Mouse (Mus musculus): ENCODE data around the gene Foxp1.
A peak's percentile ranks its signal among the peaks of the same experiment; 100 is the strongest.

Gene Foxp1

DNA sequence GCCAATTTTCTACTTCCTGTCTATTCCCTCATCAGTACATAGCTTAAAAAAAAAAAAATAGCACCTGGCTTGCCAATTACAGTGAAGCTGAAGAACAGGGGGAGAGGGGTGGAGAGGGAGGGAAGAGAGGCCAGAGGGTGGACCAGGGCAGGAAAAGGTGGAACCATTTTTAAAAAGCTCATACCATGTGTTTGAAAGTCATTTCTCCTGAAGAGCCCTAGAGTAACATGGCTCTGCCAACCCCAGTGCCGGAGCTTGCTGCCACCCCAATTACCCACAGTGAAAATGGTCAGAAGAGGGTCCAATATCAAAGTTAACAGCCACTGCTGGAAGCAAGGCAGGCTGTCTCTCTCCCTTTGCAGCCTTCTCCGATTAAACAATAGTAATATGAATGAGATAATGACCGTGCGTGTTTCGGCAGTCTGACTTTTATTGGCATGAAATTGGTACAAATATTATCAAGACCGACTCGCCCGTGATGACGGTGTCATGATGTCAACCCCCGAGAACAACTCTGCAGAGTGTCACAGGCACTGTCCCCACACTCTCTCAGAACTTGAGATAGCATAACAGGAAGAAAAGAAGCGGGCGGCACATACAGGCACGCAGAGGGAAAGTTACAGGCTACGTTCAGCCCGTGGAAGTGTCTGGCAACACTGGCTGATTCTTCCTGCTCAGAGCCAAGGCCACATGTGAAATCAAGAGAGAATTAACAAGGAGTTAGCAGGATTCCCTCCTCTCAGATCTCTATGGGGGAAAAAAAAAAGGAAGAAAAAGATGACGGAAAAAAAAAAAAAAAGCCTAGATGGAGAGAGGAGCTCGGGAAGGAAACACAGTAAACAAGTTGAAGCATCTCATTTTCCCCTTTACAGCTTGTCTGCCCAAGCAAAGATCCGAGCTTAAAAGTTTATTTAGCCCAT is 427.1 kb downstream of the Foxp1 start:
- peak in 1 of 2 experiments; percentile 10 for DNase-seq (ENCODE audit: low spot score in 2 of 2)

DNA sequence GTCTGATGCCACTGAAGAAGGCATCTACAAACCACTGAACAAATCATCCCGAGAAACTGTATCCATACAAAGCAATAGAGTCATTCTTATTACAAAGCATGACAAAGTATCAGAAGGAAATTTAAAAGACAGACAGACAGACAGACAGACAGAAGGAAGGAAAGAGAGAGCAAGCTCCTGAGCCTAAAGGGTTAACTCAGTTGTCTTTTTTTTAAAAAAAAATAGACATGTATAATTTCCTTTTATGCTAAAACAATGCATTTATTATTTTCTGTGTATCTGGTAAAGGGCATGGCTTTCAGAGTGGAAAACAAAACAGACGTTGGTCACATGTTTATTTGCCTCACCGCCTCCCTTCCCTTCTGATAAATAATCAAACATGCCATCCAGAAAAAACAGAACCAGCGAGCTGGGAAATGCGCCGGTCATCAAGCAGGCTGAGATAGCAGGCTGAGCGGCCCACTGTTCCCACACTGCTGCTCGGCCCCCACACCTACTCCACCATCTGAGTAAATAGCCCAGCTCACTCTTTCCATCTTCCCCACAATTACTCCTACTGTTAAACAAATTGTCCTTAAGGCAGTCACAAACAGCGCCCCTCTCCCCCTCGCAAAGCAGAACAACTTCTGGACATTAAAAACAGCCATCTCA is 428.1 kb downstream of the Foxp1 start:
- DNase-seq (ENCODE audit: low spot score in 2 of 2): no peak

DNA sequence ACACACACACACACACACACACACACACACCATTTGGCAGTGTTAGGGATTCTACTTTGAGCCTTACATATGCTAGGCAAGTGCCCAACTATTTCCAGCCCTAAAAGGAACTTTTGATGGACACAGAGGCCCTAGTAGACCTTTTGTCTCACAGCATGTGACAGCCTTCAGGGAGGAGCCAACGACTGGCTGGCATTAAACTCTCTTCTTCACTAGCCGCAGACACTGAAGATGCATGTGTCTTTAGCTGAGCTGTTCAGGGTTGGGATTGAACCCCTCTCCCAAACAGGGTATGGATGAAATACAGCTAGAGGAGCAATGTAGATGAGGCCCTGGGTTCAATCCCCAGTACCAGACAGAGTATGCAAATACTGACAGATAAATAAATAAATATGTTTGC is 428.7 kb downstream of the Foxp1 start:
- no peak for DNase-seq (ENCODE audit: low spot score in 2 of 2)

DNA sequence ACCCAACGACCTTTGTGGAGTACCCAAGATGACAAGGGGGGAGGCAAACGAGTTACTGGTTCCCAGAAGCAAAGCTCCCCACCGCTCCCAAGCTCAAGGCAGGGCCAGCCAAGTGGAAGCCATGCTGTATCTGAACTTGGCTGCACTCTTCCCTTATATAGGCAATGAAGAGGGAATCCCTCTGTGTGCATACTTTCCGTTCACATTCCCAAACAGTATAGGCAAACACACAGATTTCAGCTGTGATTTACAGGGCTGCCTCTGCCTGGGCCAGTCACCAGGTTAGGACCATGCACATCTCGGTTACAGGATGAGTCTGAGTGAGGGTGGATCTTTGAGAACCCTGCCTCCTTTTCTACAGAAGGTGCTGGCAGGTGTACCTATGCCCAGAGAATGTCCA is 429.3 kb downstream of the Foxp1 start:
- no peak for DNase-seq (ENCODE audit: low spot score in 2 of 2)

DNA sequence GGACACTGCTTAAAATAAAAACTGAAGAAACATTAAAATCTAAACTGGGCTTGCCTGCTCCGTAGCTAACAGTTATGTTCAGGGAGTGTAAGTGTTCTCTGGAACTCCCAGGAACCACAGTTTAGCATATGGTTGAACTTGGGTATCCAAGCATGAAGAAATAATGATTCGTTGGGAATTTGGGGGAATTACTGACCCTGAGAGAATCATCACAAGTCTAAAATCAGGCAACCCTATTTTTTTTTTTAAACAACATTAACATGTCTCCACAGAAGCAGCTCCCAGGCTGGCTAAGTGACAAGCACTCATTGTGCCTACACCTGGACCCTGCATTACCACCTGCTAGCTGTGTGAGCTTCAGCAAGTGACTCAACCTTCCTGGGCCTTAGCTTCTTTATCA is 430.7 kb downstream of the Foxp1 start:
- no peak for DNase-seq (ENCODE audit: low spot score in 2 of 2)

DNA sequence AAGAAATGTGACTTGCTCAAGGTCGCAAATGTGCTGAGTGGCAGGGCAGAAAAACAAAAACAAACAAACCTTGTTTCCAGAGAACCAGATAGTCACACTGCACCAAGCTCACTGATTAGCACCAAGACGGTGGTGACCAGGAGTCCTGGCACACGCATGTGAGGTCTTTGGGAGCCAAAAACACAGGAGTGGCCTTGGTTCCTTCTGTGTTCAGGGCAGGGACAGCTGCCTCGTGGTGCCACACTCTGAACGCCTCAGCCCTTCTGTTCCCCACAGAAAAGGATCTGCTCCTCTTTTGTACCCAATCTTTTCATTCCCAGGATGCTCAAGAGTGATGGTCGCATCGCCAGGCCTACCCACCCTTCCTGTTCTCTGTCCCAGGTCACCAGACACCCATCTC is 434.9 kb downstream of the Foxp1 start:
- DNase-seq (ENCODE audit: low spot score in 2 of 2): no peak

DNA sequence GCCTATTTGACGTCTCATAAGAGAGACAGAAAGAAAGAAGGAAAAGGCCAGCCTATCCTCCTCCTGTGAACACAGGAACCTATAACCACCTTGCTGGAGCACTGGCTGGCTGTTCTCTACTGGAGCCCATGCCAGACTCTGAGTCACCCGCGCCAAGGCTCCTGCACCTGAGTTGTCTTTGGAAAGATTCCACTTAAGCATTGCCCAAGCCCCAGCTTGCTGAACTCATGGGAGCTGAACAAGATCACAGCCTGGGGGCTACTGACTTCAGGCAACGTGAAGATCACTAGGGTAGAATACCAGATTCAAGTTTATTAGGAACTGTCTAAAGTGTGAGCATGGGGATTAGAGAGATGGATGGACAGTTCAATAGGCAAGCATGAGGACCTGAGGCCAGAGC is 437.6 kb downstream of the Foxp1 start:
- peak in 1 of 2 experiments; percentile 38 for DNase-seq (ENCODE audit: low spot score in 2 of 2)

DNA sequence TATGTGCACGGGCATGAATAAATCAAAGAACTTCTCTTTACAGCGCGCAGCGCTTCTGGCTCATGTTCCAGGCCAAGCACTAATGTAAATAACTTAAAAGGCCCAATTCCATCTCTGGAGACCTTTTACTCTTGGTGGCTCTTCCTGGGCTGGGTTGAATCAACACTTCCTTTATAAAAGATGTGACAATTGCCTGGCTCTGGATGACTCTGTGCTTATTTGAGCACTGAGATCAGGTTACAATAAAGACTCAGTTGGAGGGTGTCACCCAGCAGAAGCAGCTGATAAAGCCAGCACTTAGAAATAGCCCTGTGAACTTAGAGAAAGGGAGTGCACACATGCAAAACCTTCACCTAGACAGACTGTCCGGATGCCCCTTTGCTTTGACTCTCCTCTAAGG is 441.3 kb downstream of the Foxp1 start:
- no peak for DNase-seq (ENCODE audit: low spot score in 2 of 2)

DNA sequence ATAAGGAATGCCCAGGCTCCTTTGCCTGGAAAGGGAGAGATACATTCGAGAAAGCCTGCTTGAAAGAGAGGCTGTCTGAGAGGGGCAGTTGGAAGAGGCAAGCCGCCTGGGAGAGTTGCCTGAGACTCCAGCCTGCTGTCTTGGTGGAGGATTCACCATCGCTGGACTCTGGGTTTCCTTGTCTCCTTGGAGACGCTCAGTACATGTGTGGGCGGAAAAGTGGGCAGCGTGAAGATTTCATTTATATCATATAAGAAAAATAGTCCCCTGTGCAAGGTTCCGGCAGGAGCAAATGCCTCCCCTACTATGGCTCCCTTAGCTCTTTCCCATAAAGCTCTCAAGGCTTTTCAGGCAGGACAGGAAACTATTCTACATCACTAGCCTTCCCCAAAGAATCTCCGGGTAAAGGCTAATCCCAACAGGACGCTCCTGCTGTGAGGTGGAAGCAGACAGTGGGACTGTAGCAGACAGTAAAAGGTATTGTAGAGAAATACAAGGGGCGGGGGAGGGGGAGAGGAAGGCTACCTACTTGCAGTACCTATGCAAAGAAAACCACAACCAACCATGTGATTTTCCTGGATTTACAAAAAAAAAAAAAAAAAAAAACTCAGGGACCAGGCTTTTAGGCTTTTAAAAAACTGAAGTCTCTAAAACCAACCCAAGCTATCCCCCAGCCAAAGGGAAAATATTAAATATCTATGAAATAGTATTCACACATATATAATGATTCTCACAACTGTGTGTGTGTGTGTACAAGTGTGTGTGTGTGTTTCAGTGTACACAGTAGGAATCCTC is 443.3 kb downstream of the Foxp1 start:
- peak; percentile 77 to 81 for DNase-seq (ENCODE audit: low spot score in 2 of 2)

DNA sequence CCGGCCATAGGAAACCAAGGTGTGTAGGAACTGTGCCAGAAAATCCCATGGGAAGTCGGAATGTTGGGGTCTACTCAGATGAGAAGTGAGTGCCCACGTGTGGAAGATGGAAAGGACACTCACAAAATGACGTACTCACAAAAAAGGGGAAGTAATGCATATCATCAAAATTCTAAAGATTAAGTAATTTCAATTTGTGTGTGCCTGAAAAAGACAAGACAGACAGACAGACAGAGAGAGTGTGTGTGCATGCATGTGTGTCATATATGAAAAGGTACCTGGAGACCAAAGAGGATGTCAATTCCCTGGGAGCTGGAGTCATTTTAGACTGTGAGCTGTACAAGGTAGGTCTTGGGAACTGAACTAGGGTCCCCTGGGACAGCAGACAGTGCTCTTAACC is 444.4 kb downstream of the Foxp1 start:
- no peak for DNase-seq (ENCODE audit: low spot score in 2 of 2)

DNA sequence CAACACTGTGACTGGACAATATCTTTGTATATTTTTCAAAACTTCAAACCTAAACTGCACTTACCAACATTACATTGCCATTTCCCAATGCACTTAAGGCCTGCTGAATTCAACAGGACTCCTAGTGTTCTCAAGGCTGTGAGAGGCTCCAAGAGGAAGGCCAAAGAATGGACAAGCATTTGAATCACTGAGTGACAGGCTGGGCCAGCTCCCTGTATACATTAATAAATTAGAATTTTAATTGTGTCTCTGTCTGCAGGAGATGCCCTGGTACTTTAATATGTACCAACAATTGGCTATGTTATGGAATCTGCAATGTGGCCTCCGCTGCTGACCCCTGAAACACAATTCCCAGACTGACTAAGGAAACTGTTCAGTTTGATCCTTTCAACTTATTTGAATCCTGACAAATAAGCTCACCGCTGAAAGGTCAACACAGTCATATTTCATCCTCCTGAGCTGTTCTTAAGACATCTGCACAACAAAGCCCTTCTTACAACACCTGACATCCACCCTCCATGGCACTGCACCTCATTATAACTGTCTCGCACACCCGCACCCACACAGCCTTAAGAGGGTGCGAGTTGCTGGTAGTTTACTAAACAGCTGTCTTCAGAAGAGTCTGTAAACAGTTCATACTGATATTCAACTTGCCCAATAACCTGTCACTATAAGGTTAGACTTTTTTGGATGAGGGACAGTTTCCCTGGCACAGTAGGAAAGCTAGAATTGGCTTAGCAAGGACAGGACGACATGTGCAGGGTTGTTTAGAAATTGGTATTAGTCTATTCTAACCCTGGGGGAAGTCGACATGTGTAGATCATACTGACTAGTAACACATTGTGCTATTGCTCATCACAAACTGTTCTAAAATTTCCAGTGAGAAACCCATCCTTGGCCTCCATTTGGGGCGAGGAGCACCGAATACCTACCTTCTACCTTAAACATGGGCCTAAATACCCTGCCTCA is 448.9 kb downstream of the Foxp1 start:
- no peak for DNase-seq (ENCODE audit: low spot score in 2 of 2)

DNA sequence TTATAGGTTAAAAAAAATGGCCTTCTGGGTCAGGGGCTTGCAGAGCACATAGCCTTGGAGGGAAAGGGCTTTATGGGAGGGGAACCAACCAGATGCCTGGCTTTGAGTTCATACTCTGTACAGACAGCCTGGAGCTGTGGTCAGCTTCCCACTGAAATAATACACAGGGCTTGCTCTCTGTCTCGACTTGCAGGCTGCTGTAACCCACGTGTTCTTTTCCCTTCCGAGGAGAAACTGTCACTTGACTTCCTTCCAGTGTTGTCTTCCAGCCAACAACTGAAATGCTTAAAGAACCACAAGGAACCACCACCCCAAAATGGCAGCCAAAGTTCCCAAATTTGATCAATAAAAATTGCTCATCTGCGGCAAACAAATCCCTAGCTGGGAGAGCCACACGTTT is 451.8 kb downstream of the Foxp1 start:
- DNase-seq (ENCODE audit: low spot score in 2 of 2): no peak

DNA sequence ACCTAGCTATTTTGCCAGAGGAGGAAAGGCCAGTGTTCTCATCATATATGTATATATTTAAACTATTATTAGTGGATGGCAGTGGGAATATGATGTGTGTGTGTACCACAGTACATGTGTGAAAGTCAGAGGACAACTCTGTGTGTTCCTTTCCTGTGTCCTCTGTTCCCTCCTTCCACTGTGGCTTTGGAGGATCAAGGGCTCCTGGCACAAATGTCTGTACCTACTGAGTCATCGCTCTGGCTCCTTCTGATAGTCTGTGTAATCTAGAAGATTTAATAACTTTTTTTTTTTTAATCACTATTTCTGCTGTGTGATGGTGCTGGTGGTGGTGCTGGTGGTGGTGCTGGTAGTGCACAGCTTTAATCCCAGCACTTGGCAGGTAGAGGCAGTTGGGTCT is 452.8 kb downstream of the Foxp1 start:
- DNase-seq (ENCODE audit: low spot score in 2 of 2): no peak

DNA sequence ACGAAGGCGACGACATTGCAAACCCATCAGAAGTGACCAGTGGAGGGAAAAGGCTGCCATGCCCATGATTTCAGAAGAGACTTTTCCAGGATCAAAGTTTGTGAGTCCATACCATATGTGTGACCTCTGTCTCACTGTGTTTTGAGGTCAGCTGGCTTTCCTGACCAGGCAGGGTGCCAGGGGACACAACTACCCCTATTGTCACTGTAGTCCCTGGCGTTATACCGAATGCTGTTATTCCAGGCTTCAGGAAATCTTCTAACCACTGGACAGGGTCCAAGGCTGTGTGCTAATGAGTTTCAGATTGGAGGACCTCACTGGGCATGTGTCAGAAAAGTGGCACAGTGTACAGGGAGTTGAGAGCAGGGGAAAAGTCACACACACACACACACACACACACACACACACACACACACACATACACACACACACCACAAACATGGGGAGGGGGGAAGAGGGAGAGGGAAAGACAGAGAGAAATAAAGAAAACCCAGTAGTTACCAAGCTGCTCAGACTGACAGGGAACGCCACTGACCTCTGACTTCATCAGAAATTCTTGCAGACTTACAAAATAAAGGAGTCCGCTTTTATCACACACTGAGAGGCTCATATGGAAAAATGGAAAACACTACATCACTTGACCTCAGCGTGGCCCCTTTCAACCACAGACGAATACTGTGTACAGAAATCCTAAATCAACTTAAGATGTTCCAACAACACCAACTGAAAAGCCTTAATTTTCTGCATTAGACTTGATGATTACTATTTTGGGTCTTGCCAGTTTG is 456.8 kb downstream of the Foxp1 start:
- no peak for DNase-seq (ENCODE audit: low spot score in 2 of 2)

DNA sequence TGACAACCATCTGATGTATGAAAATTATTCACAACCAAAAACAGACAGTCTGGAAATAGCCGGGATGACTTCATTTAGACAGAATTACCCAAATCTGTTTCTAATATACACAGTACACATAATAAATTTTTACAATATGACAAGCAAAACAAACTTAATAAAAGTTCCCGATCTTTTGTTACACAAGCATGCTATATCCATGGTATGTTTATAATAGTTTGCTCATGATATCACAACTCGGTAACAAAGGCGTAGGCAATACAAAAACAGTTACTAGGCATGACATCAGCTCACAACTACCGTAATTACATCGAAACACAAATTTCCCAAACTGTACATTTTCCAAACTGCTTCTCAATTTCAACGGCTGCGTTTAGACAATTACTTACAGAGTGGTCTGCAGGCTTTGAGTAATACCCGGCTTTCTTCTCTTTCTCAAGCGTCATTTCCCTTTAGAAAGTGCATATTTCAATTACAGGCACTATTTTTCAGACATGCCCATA is 458.5 kb downstream of the Foxp1 start:
- DNase-seq (ENCODE audit: low spot score in 2 of 2): no peak

DNA sequence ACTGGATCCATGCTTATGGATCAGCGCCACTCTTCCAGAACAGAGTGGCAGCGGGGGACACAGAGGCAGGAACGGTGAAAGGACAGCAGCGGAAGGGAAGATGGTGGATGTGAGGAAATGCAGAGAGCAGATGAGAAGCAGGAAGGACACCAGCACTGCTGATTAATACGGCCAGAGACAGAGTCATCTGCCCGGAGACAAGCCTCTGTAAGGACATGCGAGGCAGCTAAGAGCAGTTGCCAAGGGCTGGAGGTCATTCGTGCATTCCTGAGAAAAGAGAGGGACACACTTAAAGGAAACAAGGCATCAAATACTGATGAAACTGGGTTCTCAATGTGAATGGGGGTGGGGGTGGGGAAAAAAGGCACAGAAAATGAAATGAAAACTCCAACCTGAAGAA is 459.6 kb downstream of the Foxp1 start:
- DNase-seq (ENCODE audit: low spot score in 2 of 2): no peak

DNA sequence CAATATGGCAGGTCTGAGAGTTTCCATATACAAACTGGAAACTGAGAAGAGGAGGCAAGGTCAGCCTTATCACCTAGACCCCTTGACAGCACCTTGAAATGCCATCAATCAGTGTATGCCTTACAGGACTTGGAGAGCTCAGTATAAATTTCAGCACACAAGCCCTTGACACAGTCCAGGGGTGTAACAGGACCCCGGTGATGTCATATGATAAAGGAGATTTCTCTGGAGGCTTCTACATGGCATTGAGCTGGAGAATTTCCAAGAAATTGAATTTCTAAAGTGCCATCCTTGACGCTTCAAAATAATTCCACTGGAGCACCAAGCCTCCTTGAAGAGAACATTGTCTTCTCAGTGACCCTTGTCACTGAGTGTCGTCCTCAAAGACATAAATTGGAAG is 463.8 kb downstream of the Foxp1 start:
- DNase-seq (ENCODE audit: low spot score in 2 of 2): no peak

DNA sequence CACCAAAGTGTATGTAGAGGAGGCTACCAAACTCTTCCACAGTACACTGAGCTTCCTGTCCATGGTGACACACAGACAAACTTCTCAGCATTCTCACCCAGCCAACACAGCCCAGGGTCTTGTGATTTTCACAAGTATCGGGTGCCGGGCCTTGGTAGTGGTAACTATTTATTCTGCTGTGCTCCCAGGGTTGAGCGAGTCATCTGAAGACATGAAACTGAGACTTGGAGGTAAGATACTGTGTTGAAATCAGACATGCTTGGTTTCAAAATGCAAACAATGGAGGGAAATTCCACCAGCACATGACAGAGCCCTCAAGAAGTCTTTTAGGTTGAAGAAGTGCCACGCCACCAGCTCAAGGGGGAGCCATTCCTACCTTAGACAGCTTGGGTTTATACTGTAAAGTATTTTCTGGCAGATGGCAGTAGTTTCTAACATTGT is 465.4 kb downstream of the Foxp1 start:
- DNase-seq (ENCODE audit: low spot score in 2 of 2): no peak

DNA sequence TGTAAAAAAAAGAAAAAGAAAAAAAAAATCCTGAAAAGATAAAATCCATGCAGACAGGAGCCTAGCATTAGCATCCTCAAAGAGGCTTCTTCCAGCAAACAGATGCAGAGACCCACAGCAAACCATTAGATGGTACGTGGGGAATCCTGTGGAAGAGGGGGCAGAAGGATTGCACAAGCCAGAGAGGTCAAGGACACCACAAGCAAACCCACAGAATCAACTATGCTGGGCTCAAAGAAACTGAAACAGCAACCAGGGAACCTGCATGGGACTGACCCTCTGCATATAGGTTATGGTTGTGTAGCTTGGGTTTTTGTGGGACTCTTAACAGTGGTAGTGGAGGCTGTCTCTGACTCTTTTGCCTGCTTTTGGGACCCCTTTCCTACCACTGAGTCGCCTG is 466.1 kb downstream of the Foxp1 start:
- DNase-seq (ENCODE audit: low spot score in 2 of 2): no peak

DNA sequence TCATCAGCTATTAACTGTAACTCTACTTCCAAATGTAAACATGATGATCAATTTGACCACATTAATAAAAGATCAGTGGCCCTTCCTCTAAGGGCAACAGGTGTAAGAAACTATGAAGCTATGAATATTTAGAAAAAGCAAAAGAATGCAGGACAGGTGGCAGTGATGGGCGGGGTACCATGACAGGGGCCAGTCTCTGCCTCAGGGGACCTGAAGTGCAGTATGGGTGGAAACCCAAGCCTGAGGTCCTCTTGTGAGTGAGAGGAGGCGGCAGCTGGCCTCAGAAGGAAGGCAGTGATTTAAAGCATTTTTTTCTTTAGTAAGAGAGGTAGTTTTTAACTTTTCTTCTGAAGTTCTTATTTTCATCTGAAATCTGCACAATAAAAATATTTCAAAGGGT is 468.5 kb downstream of the Foxp1 start:
- DNase-seq (ENCODE audit: low spot score in 2 of 2): no peak
